Mouse (Mus musculus) brain, embryonic 14.5 days (tissue): ENCODE data around the gene Lasp1.

Experiments used
- CTCF ChIP-seq: fragments of 200-500 bp; IDR thresholded peaks from 2 replicates; pipeline ENCODE4 v1.5.1; 2012; ENCODE audit warnings: inconsistent platforms, mild to moderate bottlenecking, moderate library complexity, borderline replicate concordance; ENCODE audit not compliant: insufficient read depth, insufficient read length; ENCODE audit errors: extremely low read depth
- POLR2A ChIP-seq: fragments of 200-500 bp; IDR thresholded peaks from 2 replicates; pipeline ENCODE4 v1.6.1; 2012; ENCODE audit warnings: mild to moderate bottlenecking, inconsistent platforms, borderline replicate concordance; ENCODE audit not compliant: poor library complexity, insufficient read depth, insufficient read length, severe bottlenecking; ENCODE audit errors: extremely low read depth

DNA sequence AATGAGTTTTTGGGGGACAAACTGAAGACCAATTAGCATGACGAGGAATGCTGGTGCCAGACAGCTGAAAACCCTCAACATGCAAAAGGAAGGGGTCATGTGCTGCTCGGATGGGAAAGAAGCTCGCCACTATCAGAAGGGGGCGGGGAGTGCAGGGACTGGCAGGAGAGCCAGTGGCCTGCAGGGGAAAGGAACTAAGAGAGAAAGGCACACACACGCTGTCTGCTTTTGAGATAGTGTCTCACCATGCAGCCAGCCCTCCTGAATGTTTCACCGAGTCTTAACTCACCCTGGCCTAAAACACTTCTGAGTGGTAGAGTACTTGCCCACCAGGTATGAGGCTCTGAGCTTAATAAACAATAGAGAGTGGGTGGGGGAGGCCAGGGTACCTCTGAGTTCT, 39.9 kb upstream of the Lasp1 start:
- TF ChIP-seq CTCF (no peak), POLR2A (no peak)
